Mouse (Mus musculus) embryonic fibroblast, embryonic 13.5 days (primary cell): Measurements from ENCODE around the gene Capn1.

Source experiments
- CTCF ChIP-seq: IDR thresholded peaks from 2 replicates; pipeline ENCODE4 v1.5.1; 2011; ENCODE audit warnings: mild to moderate bottlenecking, control low read depth, low read length, moderate library complexity, borderline replicate concordance; ENCODE audit not compliant: insufficient read depth
- POLR2A ChIP-seq: IDR thresholded peaks from 2 replicates; pipeline ENCODE4 v1.6.1; 2011; ENCODE audit warnings: low read depth, mild to moderate bottlenecking, control low read depth, low read length, moderate library complexity

DNA sequence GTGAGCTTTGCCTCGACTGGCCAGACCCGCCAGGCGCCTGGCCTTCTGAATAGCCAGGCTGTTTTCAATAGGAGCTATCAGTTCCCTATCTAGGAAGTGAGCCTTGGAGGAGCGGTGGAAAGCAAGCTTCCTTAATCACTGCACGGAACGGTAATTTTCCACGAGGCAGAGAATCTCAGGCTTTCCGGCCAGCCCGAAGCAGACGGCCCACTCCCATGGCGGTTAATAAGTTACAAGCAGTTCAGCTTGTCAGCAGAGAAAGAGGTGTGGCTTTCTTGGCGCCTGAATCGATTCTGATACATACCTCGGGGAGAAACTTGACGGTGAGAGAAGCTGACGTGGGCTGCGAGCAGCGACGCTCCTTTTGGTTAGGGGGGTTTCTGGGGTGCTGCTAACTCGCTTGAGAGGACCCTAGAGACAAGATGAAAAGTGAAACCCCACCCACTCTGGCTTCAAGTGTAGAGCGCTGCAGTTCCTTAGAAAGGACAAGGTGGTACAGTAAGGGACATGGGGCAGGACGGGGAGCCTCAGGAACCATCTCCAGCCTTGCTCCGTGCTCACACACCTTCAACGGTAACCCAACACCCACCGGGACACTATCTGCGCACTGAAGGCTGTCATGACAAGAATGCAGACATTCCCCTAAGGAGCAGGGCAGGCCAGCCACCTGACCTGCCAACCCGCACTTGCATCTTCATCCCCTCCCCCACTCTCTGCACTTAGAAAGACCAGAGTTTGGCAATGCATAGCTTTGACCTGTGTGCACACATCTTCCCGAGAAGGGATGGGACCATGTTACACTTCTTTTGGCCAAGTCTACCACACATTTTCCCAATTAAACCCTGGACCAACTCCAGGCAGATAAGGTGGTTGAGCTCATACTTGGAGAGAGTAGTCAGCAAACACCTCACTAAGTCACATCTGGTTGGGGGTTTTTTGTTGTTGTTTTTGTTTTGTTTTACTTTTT lies 59.7 kb downstream of the Capn1 start:
- TF ChIP-seq POLR2A (no peak), CTCF (no peak)
